Mouse (Mus musculus): ENCODE results near the gene Atg16l2. TPM values are rescaled to one million over a fixed set of nuclear protein-coding genes. Genes with fewer than 3 reads are reported as not detected.
A peak's percentile ranks its signal among the peaks of the same experiment; 100 is the strongest.

Atg16l2 gene
- polyA plus RNA-seq, 1 experiment from 2014 or later: 25.8 TPM

DNA sequence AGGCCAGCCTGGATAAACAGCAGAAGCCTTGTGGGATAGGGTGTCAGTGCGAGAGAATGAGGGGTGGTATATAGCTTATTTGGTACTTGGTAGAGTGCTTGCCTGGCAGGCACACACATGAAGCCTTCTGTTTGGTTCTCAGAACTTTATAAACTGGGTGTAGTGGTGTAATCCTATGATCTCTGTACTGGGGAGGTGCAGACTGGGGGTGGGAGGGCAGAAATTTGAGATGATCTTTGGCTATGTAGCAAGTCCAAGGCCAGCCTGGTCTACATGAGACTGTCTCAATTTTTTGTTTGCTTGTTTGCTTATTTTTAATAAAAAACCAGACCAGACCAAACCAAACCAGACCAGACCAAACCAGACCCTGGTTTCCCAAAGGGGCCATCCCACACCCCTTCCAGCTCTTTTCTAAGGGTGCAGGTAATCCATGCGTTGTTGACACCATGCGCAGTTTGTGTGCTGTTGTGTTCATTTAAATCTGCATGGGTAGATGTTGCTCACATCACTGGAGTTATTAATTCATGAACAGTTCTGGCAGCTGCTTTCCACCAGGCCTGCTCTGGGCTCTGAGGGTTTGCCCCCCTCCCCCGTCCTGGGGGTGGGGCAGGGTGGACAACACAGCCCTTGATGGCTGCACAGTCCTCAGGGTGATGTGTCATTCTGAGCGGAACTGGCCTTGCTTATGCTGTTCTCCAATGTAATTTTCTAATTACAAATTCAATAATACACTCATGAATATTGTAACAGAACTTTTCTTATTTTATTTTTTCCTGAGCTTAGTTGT lies 30.2 kb upstream of the Atg16l2 start:
- Histone ChIP-seq H3K4me1 (replicated peaks) (peaks cover 21% of the 10 kb centered on the region), H3K9ac (replicated peaks) (no peak overlapping the region), H3K27ac (no peak overlapping the region), H3K36me3 (0 out of 2 replicates have a peak, but pooled peaks cover 5% of the 10 kb centered on the region), H3K27me3 (no peaks in the 10 kb centered on the region), H3K4me3 (replicated peaks) (no peak overlapping the region), H3K9me3 (no peaks in the 10 kb centered on the region), H3K4me2 (no peak overlapping the region)
- ATAC-seq (ENCODE audit: insufficient number of reproducible peaks, insufficient read depth, low FRiP score, low TSS enrichment, low read depth): no peak
- whole genome bisulfite sequencing: 91% methylated on average over 5 of the region's 5 CpGs

- no peaks in the 10 kb centered on the region for H3K9me3 ChIP-seq
- H3K4me1 ChIP-seq (replicated peaks): peaks cover 25% of the 10 kb centered on the region
- WGBS: 66% methylated on average over 4 of the region's 4 CpGs
- 0 out of 2 replicates have a peak, but pooled peaks cover 5% of the 10 kb centered on the region for H3K36me3 ChIP-seq
- H3K27me3 ChIP-seq: no peaks in the 10 kb centered on the region
- no peak overlapping the region for H3K4me2 ChIP-seq
- no peak overlapping the region for H3K9ac ChIP-seq (replicated peaks)
- no peak for ATAC-seq (ENCODE audit: insufficient number of reproducible peaks, insufficient read depth, low FRiP score, low TSS enrichment, low read depth)
- no peak overlapping the region for H3K27ac ChIP-seq
- no peak overlapping the region for H3K4me3 ChIP-seq (replicated peaks)
These were observed 28.8 kb upstream of the Atg16l2 start for GRCm38 (mm10) chr7:101330841-101331173.

- Histone ChIP-seq H3K4me1 (replicated peaks) (peaks cover 24% of the 10 kb centered on the region), H3K9me3 (no peaks in the 10 kb centered on the region), H3K4me2 (no peak overlapping the region), H3K9ac (replicated peaks) (no peak overlapping the region), H3K27ac (no peak overlapping the region), H3K4me3 (replicated peaks) (no peak overlapping the region), H3K36me3 (0 out of 2 replicates have a peak, but pooled peaks cover 5% of the 10 kb centered on the region), H3K27me3 (no peaks in the 10 kb centered on the region)
- ATAC-seq (ENCODE audit: insufficient number of reproducible peaks, insufficient read depth, low FRiP score, low TSS enrichment, low read depth): peak; percentile 18; the same call in 1 of the 2 replicates
- 72% methylated on average over 10 of the region's 10 CpGs for WGBS
These were observed 28.2 kb upstream of the Atg16l2 start for GRCm38 (mm10) chr7:101330074-101330840.

DNA sequence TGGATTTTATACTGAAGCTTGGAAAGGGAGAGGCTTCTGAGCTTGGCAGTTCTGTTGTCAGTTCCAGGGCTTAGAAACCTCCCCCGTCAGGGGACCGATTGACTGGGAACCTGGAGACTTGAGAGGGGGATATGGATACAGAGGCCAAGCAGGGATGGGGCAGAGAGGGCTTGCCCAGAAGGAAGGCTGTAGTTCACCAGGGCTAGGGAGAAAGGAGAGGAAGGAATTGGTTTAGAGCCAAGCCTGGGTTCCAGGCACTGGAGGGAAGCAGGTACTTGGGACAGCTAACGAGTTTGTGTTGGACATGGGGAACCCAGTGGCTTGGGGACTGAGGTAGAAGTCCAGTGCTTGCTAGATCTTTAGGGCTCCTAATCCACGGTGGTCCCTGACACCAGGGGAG lies 27.6 kb upstream of the Atg16l2 start:
- H3K27me3 ChIP-seq: no peaks in the 10 kb centered on the region

GRCm38 (mm10) chr7:101328621-101329158 lies 26.6 kb upstream of the Atg16l2 start:
- Histone ChIP-seq H3K4me3 (replicated peaks) (no peak overlapping the region), H3K4me2 (no peak overlapping the region), H3K27ac (no peak overlapping the region), H3K36me3 (0 out of 2 replicates have a peak, but pooled peaks cover 5% of the 10 kb centered on the region), H3K4me1 (replicated peaks) (peaks cover 20% of the 10 kb centered on the region), H3K9ac (replicated peaks) (no peak overlapping the region), H3K27me3 (0 out of 2 replicates have a peak, but pooled peaks cover 2% of the 10 kb centered on the region), H3K9me3 (no peaks in the 10 kb centered on the region)
- 71% methylated on average over 4 of the region's 4 CpGs for WGBS
- no peak for ATAC-seq (ENCODE audit: insufficient number of reproducible peaks, insufficient read depth, low FRiP score, low TSS enrichment, low read depth)

More for the DNA sequence above, 27.6 kb upstream of the Atg16l2 start:
- ATAC-seq (ENCODE audit: insufficient number of reproducible peaks, insufficient read depth, low FRiP score, low TSS enrichment, low read depth): no peak
- H3K36me3 ChIP-seq: 0 out of 2 replicates have a peak, but pooled peaks cover 5% of the 10 kb centered on the region
- H3K4me2 ChIP-seq: no peak overlapping the region
- H3K27ac ChIP-seq: no peak overlapping the region
- 79% methylated on average over 4 of the region's 4 CpGs for WGBS
- H3K9ac ChIP-seq (replicated peaks): no peak overlapping the region
- H3K4me3 ChIP-seq (replicated peaks): no peak overlapping the region
- H3K9me3 ChIP-seq: no peaks in the 10 kb centered on the region
- peaks cover 20% of the 10 kb centered on the region for H3K4me1 ChIP-seq (replicated peaks)

GRCm38 (mm10) chr7:101327786-101328185 lies 25.7 kb upstream of the Atg16l2 start:
- H3K4me3 ChIP-seq (replicated peaks): no peak overlapping the region
- H3K4me2 ChIP-seq: no peak overlapping the region
- WGBS: 93% methylated on average over 2 of the region's 2 CpGs
- no peak for ATAC-seq (ENCODE audit: insufficient number of reproducible peaks, insufficient read depth, low FRiP score, low TSS enrichment, low read depth)
- H3K4me1 ChIP-seq (replicated peaks): peaks cover 23% of the 10 kb centered on the region
- no peaks in the 10 kb centered on the region for H3K9me3 ChIP-seq
- no peak overlapping the region; the same call in 1 of the 2 replicates for H3K9ac ChIP-seq (replicated peaks)
- peaks cover 7% of the 10 kb centered on the region; the same call in 1 of the 2 replicates for H3K27me3 ChIP-seq
- H3K36me3 ChIP-seq: 0 out of 2 replicates have a peak, but pooled peaks cover 5% of the 10 kb centered on the region
- no peak overlapping the region for H3K27ac ChIP-seq

DNA sequence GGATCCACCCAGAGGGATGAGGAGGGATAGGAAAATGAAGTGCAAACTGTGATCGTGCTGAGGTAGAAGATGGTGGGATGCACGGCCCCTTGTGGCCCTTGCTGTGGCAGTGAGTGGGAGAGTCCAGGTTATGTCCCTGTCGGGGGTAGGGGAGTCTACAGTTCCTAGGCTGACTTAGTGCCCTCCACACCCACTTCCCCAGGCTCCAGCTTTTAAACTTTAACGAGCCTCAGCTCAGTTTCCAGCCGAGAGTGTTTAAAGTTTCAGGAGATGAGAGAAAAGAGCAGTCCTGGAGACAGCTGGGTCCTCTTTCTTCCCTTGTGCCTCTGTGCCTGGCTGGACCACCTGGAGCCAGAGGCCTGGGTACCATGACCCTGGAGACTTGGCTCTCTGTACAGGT lies 25.2 kb upstream of the Atg16l2 start:
- H3K36me3 ChIP-seq: 0 out of 2 replicates have a peak, but pooled peaks cover 5% of the 10 kb centered on the region
- 35% methylated on average over 5 of the region's 5 CpGs for WGBS
- 0 out of 2 replicates have a peak overlapping the region, but pooled peaks have one; percentile 32 for H3K9ac ChIP-seq (replicated peaks)
- no peak for ATAC-seq (ENCODE audit: insufficient number of reproducible peaks, insufficient read depth, low FRiP score, low TSS enrichment, low read depth)
- peaks cover 27% of the 10 kb centered on the region for H3K4me1 ChIP-seq (replicated peaks)
- H3K27me3 ChIP-seq: peaks cover 12% of the 10 kb centered on the region
- no peaks in the 10 kb centered on the region for H3K9me3 ChIP-seq
- no peak overlapping the region for H3K4me2 ChIP-seq
- no peak overlapping the region for H3K27ac ChIP-seq
- H3K4me3 ChIP-seq (replicated peaks): no peak overlapping the region

DNA sequence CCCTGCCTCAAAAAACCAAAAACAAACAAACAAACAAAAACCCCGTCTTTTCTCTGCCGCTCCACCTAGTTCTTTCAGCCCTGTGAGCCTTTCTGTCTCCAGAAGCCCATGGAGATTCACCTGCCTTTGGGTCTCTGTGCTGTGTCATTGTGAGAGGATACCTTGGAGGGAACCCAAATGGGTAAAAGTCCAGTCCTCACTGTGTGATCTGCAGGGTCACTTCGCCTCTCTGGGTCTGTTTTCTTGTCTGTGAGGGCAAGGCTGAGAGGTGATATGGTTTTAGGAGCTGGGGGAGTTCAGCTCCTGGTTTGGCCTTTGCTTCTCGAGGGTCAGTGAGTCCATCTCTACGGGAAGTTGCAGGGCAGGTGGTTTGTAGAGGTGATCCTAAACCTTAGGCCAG lies 24.0 kb upstream of the Atg16l2 start:
- H3K9me3 ChIP-seq: no peaks in the 10 kb centered on the region
- no peak overlapping the region for H3K9ac ChIP-seq (replicated peaks)
- H3K27me3 ChIP-seq: peaks cover 21% of the 10 kb centered on the region
- H3K4me3 ChIP-seq (replicated peaks): no peak overlapping the region
- 82% methylated on average over 5 of the region's 5 CpGs for WGBS
- H3K4me1 ChIP-seq (replicated peaks): peaks cover 33% of the 10 kb centered on the region
- 0 out of 2 replicates have a peak, but pooled peaks cover 5% of the 10 kb centered on the region for H3K36me3 ChIP-seq
- no peak overlapping the region for H3K27ac ChIP-seq
- ATAC-seq (ENCODE audit: insufficient number of reproducible peaks, insufficient read depth, low FRiP score, low TSS enrichment, low read depth): no peak
- H3K4me2 ChIP-seq: no peak overlapping the region

GRCm38 (mm10) chr7:101324142-101324962 lies 22.3 kb upstream of the Atg16l2 start:
- H3K4me1 ChIP-seq (replicated peaks): peaks cover 31% of the 10 kb centered on the region
- 68% methylated on average over 6 of the region's 6 CpGs for WGBS
- ATAC-seq (ENCODE audit: insufficient number of reproducible peaks, insufficient read depth, low FRiP score, low TSS enrichment, low read depth): no peak
- no peak overlapping the region for H3K4me3 ChIP-seq (replicated peaks)
- H3K9ac ChIP-seq (replicated peaks): no peak overlapping the region
- H3K4me2 ChIP-seq: no peak overlapping the region
- no peaks in the 10 kb centered on the region for H3K9me3 ChIP-seq
- H3K27ac ChIP-seq: no peak overlapping the region
- peaks cover 31% of the 10 kb centered on the region for H3K27me3 ChIP-seq
- H3K36me3 ChIP-seq: no peaks in the 10 kb centered on the region

GRCm38 (mm10) chr7:101323141-101323594 lies 21.1 kb upstream of the Atg16l2 start:
- no peaks in the 10 kb centered on the region for H3K36me3 ChIP-seq
- H3K4me2 ChIP-seq: no peak overlapping the region
- H3K4me1 ChIP-seq (replicated peaks): peaks cover 31% of the 10 kb centered on the region
- no peak overlapping the region for H3K4me3 ChIP-seq (replicated peaks)
- 76% methylated on average over 4 of the region's 4 CpGs for whole genome bisulfite sequencing
- H3K9ac ChIP-seq (replicated peaks): no peak overlapping the region
- no peaks in the 10 kb centered on the region for H3K9me3 ChIP-seq
- no peak overlapping the region for H3K27ac ChIP-seq
- peaks cover 43% of the 10 kb centered on the region for H3K27me3 ChIP-seq
- no peak for ATAC-seq (ENCODE audit: insufficient number of reproducible peaks, insufficient read depth, low FRiP score, low TSS enrichment, low read depth)

Data from limb, embryonic 12.5 days (tissue).